Mouse (Mus musculus): ENCODE results near the gene Banp. TPM values are rescaled to one million over a fixed set of nuclear protein-coding genes. Genes with fewer than 3 reads are reported as not detected.

The Banp gene
- polyA plus RNA-seq, 1 experiment from 2014 or later: 65.3 TPM

DNA sequence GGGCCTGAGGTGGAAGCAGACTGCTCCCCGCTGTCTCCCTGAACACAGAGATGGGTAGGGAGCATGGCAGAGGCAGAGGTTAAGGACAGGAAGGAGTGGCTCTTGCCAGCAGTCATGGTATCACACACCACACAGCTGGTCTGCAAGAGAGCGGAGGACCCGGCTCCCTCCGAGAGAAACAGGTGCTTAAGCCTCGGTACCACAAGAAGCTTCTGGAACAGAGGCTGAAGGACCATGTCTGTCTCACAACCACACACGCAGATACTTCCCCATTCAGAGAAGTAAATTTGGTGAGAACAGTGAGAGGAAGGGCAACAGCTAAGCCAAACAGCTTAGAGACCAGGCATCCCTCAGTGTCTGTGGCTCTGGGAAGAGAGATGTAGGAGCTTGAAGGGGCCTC lies 38.1 kb upstream of the Banp start:
- Histone ChIP-seq H3K9ac (replicated peaks) (no peak overlapping the region), H3K9me3 (no peaks in the 10 kb centered on the region), H3K36me3 (no peaks in the 10 kb centered on the region), H3K4me3 (no peak overlapping the region), H3K4me2 (replicated peaks) (no peak overlapping the region), H3K4me1 (peaks cover 10% of the 10 kb centered on the region), H3K27me3 (no peaks in the 10 kb centered on the region), H3K27ac (replicated peaks) (no peak overlapping the region)
- ATAC-seq (replicated peaks): no peak
- WGBS: 93% methylated on average over 6 of the region's 6 CpGs

DNA sequence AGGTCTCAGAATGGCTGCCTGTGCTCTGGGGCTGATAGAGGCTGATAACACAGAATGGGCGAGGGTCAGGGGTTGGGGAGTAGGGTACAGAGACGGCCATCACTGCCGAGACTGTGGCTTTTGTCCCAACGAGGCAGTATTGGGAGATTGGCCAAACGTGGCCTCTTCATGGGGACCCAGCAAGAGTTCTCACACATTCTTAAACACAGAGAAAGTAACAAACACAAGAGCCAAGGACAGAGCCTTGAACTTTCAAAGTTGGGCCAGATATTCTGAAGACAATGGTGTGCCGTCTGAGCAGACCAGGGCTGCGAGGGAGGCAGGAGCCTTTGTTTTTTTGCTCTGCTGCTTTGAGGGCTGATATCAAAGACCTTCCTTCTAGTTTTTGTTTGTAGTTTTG lies 37.6 kb upstream of the Banp start:
- peaks cover 5% of the 10 kb centered on the region for H3K4me1 ChIP-seq

DNA sequence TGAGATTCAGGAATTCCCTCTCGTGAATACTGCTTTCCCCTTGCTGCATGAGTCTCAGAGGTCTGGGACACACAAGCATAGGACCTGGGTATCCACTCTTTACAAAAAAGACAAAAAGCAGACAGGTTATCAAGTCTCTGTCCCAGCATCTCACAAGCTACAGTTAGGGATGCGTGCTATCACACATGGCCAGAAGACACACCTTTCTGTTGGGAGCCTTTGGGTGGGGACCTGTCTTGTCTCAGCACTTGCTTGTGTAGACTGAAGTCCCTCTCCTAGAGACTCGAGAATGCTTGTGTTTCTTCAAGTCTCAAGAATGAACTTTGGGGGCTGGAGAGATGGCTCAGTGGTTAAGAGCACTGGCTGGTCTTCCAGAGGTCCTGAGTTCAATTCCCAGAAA lies 36.7 kb upstream of the Banp start:
- Histone ChIP-seq H3K4me1 (peaks cover 4% of the 10 kb centered on the region), H3K36me3 (no peaks in the 10 kb centered on the region), H3K27ac (replicated peaks) (0 out of 2 replicates have a peak overlapping the region, but pooled peaks have one; percentile 11), H3K9me3 (no peaks in the 10 kb centered on the region), H3K4me3 (no peak overlapping the region), H3K9ac (replicated peaks) (no peak overlapping the region), H3K4me2 (replicated peaks) (no peak overlapping the region), H3K27me3 (no peaks in the 10 kb centered on the region)
- no peak for ATAC-seq (replicated peaks)
- 66% methylated on average over 3 of the region's 3 CpGs for WGBS

More for the DNA sequence above, 37.6 kb upstream of the Banp start:
- no peak overlapping the region for H3K4me2 ChIP-seq (replicated peaks)
- H3K27ac ChIP-seq (replicated peaks): no peak overlapping the region
- ATAC-seq (replicated peaks): no peak
- H3K9me3 ChIP-seq: no peaks in the 10 kb centered on the region
- no peaks in the 10 kb centered on the region for H3K36me3 ChIP-seq
- H3K27me3 ChIP-seq: no peaks in the 10 kb centered on the region
- no peak overlapping the region for H3K9ac ChIP-seq (replicated peaks)
- no peak overlapping the region for H3K4me3 ChIP-seq
- 58% methylated on average over 7 of the region's 7 CpGs for WGBS

- no peaks in the 10 kb centered on the region for H3K9me3 ChIP-seq
- H3K4me3 ChIP-seq: no peak overlapping the region
- 82% methylated on average over 8 of the region's 8 CpGs for WGBS
- H3K27ac ChIP-seq (replicated peaks): no peak overlapping the region
- no peak for ATAC-seq (replicated peaks)
- no peaks in the 10 kb centered on the region for H3K36me3 ChIP-seq
- no peaks in the 10 kb centered on the region for H3K4me1 ChIP-seq
- no peak overlapping the region for H3K4me2 ChIP-seq (replicated peaks)
- no peak overlapping the region for H3K9ac ChIP-seq (replicated peaks)
- H3K27me3 ChIP-seq: no peaks in the 10 kb centered on the region
Measured at GRCm38 (mm10) chr8:121913378-121913777, 36.2 kb upstream of the Banp start.

DNA sequence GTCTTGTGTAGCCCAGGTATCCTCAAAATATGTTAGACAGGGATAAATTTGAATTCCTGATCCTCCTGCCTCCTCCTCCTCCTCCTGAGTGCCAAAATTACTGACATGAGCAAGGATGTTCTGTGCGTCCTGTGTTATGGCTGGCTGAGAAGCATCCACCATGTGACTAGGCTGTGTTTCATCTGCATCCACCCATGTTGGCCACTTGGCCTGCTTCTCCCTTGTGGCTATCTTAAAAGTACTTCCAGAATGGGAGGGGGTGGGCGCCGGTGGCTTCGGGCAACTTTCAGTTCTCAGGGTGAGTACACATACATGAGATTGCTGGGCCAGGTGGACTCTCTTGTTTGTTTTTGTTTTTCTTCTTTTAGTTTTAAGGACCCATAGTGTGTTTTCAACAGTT lies 30.4 kb upstream of the Banp start:
- ATAC-seq (replicated peaks): no peak
- Histone ChIP-seq H3K27me3 (no peaks in the 10 kb centered on the region), H3K4me2 (replicated peaks) (no peak overlapping the region), H3K9me3 (no peaks in the 10 kb centered on the region), H3K4me3 (no peak overlapping the region), H3K27ac (replicated peaks) (no peak overlapping the region), H3K4me1 (no peaks in the 10 kb centered on the region), H3K9ac (replicated peaks) (no peak overlapping the region), H3K36me3 (no peaks in the 10 kb centered on the region)
- WGBS: 80% methylated on average over 4 of the region's 4 CpGs

DNA sequence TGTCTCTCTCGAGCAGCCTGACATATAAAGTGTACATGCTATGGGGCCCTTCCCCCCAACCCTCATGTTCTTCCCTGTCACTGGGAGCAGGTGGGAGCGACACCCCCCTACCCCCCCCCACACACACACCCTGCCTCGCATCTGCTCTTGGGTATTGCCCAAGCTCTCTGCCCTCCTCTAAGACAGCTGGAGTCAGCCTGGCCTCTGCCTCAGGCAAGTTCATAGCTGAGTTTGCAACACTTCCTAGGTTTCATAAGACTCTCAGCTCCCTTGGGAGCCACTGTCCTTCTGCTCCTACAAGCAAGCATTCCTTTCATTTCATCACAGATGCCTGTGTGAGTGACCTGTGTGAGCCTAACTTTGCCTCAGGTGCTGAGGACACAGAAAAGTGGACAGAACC lies 29.8 kb upstream of the Banp start:
- Histone ChIP-seq H3K9me3 (no peaks in the 10 kb centered on the region), H3K4me1 (no peaks in the 10 kb centered on the region), H3K4me3 (no peak overlapping the region), H3K27me3 (no peaks in the 10 kb centered on the region), H3K9ac (replicated peaks) (no peak overlapping the region), H3K27ac (replicated peaks) (no peak overlapping the region), H3K36me3 (no peaks in the 10 kb centered on the region), H3K4me2 (replicated peaks) (no peak overlapping the region)
- WGBS: 70% methylated on average over 3 of the region's 3 CpGs
- no peak for ATAC-seq (replicated peaks)

- Histone ChIP-seq H3K4me2 (replicated peaks) (no peak overlapping the region), H3K27ac (replicated peaks) (no peak overlapping the region; the same call in 1 of the 2 replicates), H3K36me3 (no peaks in the 10 kb centered on the region), H3K9ac (replicated peaks) (no peak overlapping the region), H3K9me3 (no peaks in the 10 kb centered on the region), H3K4me3 (no peak overlapping the region), H3K4me1 (no peaks in the 10 kb centered on the region), H3K27me3 (no peaks in the 10 kb centered on the region)
- 75% methylated on average over 8 of the region's 8 CpGs for WGBS
- ATAC-seq (replicated peaks): no peak
Measured at GRCm38 (mm10) chr8:121921582-121921981, 28.0 kb upstream of the Banp start.

DNA sequence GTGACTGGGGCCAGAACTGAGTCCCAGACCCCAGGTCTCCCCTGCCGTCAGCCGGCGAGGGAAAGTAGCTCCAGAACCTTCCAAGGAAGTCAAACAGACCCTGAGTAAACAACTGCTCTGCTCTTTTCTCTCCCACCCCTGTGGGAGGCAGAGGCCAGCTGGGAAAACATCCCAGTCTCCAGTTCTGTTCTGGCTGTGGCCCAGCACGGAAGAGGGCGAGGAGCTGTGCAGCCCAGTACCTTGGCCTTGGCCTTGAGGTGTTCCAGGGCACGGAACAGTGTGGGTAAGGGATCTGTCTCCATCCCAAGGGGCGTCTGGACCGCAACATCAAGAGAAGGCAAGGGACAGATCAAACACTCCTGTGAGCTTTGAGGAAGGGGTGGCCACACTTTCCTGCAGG lies 27.4 kb upstream of the Banp start:
- 76% methylated on average over 8 of the region's 8 CpGs for WGBS
- Histone ChIP-seq H3K4me2 (replicated peaks) (no peak overlapping the region), H3K36me3 (no peaks in the 10 kb centered on the region), H3K4me1 (no peaks in the 10 kb centered on the region), H3K9ac (replicated peaks) (no peak overlapping the region), H3K9me3 (no peaks in the 10 kb centered on the region), H3K27ac (replicated peaks) (no peak overlapping the region; the same call in 1 of the 2 replicates), H3K4me3 (no peak overlapping the region), H3K27me3 (no peaks in the 10 kb centered on the region)
- ATAC-seq (replicated peaks): no peak

GRCm38 (mm10) chr8:121924681-121925080 lies 24.9 kb upstream of the Banp start:
- no peaks in the 10 kb centered on the region for H3K4me1 ChIP-seq
- H3K27me3 ChIP-seq: no peaks in the 10 kb centered on the region
- no peaks in the 10 kb centered on the region for H3K36me3 ChIP-seq
- no peaks in the 10 kb centered on the region for H3K9me3 ChIP-seq
- H3K9ac ChIP-seq (replicated peaks): no peak overlapping the region
- WGBS: 89% methylated on average over 5 of the region's 5 CpGs
- H3K4me2 ChIP-seq (replicated peaks): no peak overlapping the region
- no peak for ATAC-seq (replicated peaks)
- no peak overlapping the region for H3K4me3 ChIP-seq
- no peak overlapping the region for H3K27ac ChIP-seq (replicated peaks)

- no peak overlapping the region for H3K4me3 ChIP-seq
- H3K27ac ChIP-seq (replicated peaks): no peak overlapping the region
- H3K9ac ChIP-seq (replicated peaks): no peak overlapping the region
- no peak overlapping the region for H3K4me2 ChIP-seq (replicated peaks)
- 29% methylated on average over 10 of the region's 10 CpGs for WGBS
- ATAC-seq (replicated peaks): 0 out of 2 replicates have a peak, but pooled peaks have one; percentile 26
- H3K9me3 ChIP-seq: no peaks in the 10 kb centered on the region
- H3K36me3 ChIP-seq: no peaks in the 10 kb centered on the region
- no peaks in the 10 kb centered on the region for H3K4me1 ChIP-seq
- no peaks in the 10 kb centered on the region for H3K27me3 ChIP-seq
Measured at GRCm38 (mm10) chr8:121925624-121926023, 23.9 kb upstream of the Banp start.

DNA sequence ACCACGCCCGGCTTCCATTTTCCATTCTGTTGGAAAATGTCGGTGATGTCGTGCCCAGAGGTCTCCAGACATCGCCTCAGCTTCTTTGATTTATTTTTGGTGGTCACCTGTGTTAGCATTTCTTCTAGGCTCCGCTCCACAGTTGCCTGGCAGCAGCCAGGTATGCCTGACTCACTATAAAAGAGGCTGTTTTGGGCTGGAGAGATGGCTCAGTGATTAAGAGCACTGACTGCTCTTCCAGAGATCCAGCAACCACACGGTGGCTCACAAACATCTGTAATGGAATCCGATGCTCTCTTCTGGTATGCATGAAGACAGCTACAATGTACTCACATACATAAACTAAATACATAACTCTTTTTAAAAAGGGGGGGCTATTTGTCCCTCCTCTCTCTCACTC lies 23.3 kb upstream of the Banp start:
- 72% methylated on average over 8 of the region's 8 CpGs for WGBS
- Histone ChIP-seq H3K4me3 (no peak overlapping the region), H3K4me2 (replicated peaks) (no peak overlapping the region), H3K4me1 (no peaks in the 10 kb centered on the region), H3K9ac (replicated peaks) (no peak overlapping the region), H3K27ac (replicated peaks) (no peak overlapping the region), H3K36me3 (no peaks in the 10 kb centered on the region), H3K27me3 (no peaks in the 10 kb centered on the region), H3K9me3 (no peaks in the 10 kb centered on the region)
- no peak for ATAC-seq (replicated peaks)

DNA sequence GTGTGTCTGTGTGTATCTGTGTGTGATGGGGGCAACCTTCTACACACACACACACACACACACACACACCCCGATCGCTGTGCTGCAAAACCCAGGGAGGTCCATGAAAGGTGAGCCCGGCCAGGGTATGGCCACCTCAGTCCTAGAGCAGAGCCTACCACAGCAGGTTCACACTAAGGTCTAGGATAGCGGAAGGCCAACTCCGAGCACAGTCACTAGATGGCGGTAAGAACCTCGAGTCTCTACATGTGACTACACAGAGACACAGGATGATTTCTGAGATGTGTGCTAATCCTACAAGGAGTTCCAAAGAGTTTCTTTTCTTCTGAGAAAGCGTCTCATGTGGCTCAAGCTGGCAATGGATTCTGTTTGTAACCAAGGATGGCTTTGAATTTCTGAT lies 22.2 kb upstream of the Banp start:
- no peak overlapping the region for H3K4me2 ChIP-seq (replicated peaks)
- no peak overlapping the region for H3K9ac ChIP-seq (replicated peaks)
- H3K4me1 ChIP-seq: no peaks in the 10 kb centered on the region
- H3K36me3 ChIP-seq: no peaks in the 10 kb centered on the region
- H3K27me3 ChIP-seq: no peaks in the 10 kb centered on the region
- no peak overlapping the region for H3K4me3 ChIP-seq
- 51% methylated on average over 8 of the region's 8 CpGs for WGBS
- H3K9me3 ChIP-seq: no peaks in the 10 kb centered on the region
- H3K27ac ChIP-seq (replicated peaks): no peak overlapping the region
- peak; percentile 53; the same call in 1 of the 2 replicates for ATAC-seq (replicated peaks)

DNA sequence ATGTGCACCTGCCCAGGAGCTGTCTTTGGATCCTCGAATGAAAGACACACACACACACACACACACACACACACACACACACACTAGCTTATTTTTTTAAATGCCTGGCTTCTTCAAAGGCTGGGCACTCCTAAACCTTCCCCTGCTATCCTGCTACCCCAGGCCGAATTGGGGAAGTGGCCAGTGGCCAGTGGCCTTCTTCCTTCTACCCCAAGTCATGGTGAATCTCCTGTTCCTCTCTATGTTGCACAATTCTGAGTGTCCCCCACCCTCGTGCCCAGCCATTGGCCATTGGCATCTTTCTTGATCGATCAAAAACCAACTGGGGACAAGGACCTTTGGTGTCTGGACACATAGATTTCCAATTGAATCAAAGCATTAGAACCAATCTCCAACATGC lies 19.5 kb upstream of the Banp start:
- no peaks in the 10 kb centered on the region for H3K27me3 ChIP-seq
- H3K4me3 ChIP-seq: no peak overlapping the region
- no peak overlapping the region for H3K4me2 ChIP-seq (replicated peaks)
- no peak overlapping the region for H3K9ac ChIP-seq (replicated peaks)
- peaks cover 9% of the 10 kb centered on the region for H3K4me1 ChIP-seq
- 84% methylated on average over 4 of the region's 4 CpGs for WGBS
- H3K36me3 ChIP-seq: no peaks in the 10 kb centered on the region
- no peaks in the 10 kb centered on the region for H3K9me3 ChIP-seq
- ATAC-seq (replicated peaks): no peak
- H3K27ac ChIP-seq (replicated peaks): no peak overlapping the region
